Mouse (Mus musculus): ENCODE results near the gene Olfr483.

Olfr483 gene

GRCm38 (mm10) chr7:108100549-108100948 lies at the start of gene Olfr483:
Gene Olfr483, plus strand, starts transcription at chr7:108100849.
- in situ Hi-C loops (cut with MboI, MseI): no loop called here

- in situ Hi-C loops (cut with MboI, MseI): no loop called here
Measured at GRCm38 (mm10) chr7:108067246-108067645, 33.4 kb upstream of the Olfr483 start, which contains the start of gene Olfr480. Gene Olfr480, minus strand, starts transcription at chr7:108067346.

DNA sequence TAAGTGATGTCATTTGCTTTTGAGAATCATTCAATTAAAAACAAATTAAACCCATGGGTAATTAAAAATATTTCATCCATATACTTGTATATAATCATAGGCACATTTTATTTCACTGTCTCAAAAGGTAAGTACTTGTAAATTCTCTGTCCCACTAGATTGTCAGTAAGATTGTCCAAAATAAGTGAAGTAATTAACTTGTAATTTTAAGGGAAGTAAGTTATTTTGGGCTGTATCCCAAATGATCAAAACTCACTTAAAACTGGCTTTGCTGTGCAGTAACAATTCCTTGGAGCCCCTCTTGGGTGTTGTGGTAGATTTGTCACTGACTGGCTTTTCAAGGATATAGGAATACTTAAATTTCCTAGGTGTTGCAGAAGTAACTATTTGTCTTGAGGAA lies 21.1 kb upstream of the Olfr483 start, which contains the start of gene Olfr481:
Gene Olfr481, plus strand, starts transcription at position 301 of the 400 bp plus-strand sequence.
- in situ Hi-C loops (cut with MboI, MseI): no loop called here

DNA sequence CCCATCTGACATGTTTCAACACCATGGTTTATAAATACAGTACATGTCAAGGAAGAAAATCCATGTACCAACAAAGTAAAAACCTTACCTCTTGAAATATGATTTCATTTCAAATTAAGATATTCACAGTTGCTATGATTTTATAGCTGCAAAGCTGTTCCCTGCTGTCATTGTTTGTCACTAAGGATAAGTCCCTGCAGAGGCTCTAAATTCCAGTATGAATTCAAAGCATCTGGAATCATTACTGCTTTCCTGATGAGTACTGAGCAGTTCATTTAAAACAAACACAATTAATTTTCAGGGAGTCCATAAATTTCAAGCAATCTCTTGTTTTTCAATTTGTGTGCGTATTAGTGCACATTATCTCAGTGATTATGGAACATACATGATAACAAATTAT lies 3.2 kb upstream of the Olfr483 start, which contains the start of gene Olfr482:
Gene Olfr482, minus strand, starts transcription at position 101 of the 400 bp plus-strand sequence.
- in situ Hi-C loops (cut with MboI, MseI): no loop called here

DNA sequence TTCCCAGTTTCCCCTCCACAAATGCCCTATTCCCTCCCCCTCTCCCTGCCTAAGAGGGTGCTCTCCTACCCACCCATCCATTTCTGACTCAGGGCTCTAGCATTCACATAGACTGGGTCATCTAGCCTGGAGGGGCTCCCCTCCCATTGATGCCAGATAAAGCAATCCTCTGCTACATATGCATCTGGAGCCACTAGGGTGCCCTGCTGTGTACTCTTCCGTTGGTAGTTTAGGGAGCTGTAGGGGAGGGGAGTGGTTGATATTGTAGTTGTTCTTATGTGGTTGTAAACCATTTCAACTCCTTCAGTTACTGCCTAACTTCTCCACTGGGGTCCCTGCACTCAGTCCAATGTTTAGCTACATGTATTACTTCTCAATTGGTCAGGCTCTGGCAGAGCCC lies 20.0 kb downstream of the Olfr483 start:
- in situ Hi-C loops (cut with MboI, MseI): no loop called here

DNA sequence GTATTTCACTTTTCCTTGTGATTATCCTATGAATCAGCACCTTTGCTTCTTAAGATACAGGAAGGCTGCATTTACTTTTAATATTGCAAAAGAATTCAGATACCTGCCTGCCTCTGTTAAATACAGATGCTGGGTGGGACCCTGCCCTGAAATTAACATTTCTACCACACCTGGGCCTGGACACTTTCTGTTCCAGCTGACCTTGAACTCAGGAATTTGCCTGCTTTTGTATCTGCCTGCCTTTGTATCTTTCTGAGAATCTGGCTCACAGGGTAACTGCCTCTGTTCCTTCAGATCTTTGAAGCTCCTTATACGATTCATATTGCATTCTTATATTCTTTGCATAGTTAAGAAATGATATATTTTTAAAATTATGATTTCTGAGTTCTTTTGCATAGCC lies 20.8 kb downstream of the Olfr483 start:
- in situ Hi-C loops (cut with MboI, MseI): no loop called here

DNA sequence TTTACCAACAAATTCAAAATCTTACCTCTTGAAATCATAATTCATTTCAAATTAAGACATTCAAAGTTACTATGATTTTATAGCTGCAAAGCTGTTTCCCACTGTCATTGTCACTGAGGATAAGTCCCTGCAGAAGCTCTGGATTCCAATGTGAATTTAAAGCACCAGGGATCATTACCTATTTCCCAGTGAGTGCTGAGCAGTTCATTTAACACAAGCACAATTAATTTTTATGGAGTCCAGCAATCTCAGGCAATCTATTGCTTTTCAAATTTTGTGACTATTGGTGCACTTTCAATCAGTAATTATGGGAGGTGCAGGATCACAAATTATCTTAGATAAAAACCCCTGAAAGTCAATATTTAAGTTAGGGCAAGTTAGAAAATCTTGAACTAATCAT lies 26.7 kb downstream of the Olfr483 start, which contains the start of gene Olfr484:
Gene Olfr484, minus strand, starts transcription at position 101 of the 400 bp plus-strand sequence.
- in situ Hi-C loops (cut with MboI, MseI): no loop called here

Measured in T-helper 2 cell (primary cell).